Mouse (Mus musculus) olfactory bulb, adult 2 months (tissue): ENCODE results near the gene Sp100. TPM values are rescaled to one million over a fixed set of nuclear protein-coding genes. Genes with fewer than 3 reads are reported as not detected.

Source experiments
- H3K27ac ChIP-seq: fragments of 200-500 bp; 2 replicates; pipeline ENCODE4 v1.5.1; 2012; ENCODE audit warnings: low read depth, low read length; ENCODE audit not compliant: insufficient read depth
- H3K4me1 ChIP-seq: fragments of 200-500 bp; 2 replicates; pipeline ENCODE4 v1.6.1; 2012; ENCODE audit warnings: low read length; ENCODE audit not compliant: control insufficient read depth, insufficient read depth
- H3K4me3 ChIP-seq: fragments of 200-500 bp; 2 replicates; pipeline ENCODE4 v1.5.1; 2012; ENCODE audit warnings: mild to moderate bottlenecking, low read depth, low read length, moderate library complexity; ENCODE audit not compliant: insufficient read depth
- CTCF ChIP-seq: fragments of 200-500 bp; IDR thresholded peaks from 2 replicates; pipeline ENCODE4 v1.5.1; 2012; ENCODE audit warnings: low read depth, mild to moderate bottlenecking, low read length, moderate library complexity; ENCODE audit not compliant: insufficient read depth
- POLR2A ChIP-seq: fragments of 200-500 bp; IDR thresholded peaks from 2 replicates; pipeline ENCODE4 v1.6.1; 2012; ENCODE audit warnings: mild to moderate bottlenecking, low read depth, low read length, moderate library complexity; ENCODE audit not compliant: insufficient read depth
- WGBS: fragments of 180-500 bp; shearing (Covaris S2); methylation state at CpG from one replicate; pipeline ENCODE4 v1.1.7; 2018; 5-methylcytosine and 5-hydroxymethylcytosine counted together
- polyA plus RNA-seq: library from polyadenylated mRNA; stranded (reverse); fragments of >200 nt; gene quantifications from 2 replicates; pipeline ENCODE4 v1.2.4, GENCODE M21; 2012; ENCODE audit warnings: low replicate concordance; ENCODE audit not compliant: missing spikeins, insufficient read depth, insufficient read length

The Sp100 gene
- polyA plus RNA-seq, 1 experiment, result not detected

DNA sequence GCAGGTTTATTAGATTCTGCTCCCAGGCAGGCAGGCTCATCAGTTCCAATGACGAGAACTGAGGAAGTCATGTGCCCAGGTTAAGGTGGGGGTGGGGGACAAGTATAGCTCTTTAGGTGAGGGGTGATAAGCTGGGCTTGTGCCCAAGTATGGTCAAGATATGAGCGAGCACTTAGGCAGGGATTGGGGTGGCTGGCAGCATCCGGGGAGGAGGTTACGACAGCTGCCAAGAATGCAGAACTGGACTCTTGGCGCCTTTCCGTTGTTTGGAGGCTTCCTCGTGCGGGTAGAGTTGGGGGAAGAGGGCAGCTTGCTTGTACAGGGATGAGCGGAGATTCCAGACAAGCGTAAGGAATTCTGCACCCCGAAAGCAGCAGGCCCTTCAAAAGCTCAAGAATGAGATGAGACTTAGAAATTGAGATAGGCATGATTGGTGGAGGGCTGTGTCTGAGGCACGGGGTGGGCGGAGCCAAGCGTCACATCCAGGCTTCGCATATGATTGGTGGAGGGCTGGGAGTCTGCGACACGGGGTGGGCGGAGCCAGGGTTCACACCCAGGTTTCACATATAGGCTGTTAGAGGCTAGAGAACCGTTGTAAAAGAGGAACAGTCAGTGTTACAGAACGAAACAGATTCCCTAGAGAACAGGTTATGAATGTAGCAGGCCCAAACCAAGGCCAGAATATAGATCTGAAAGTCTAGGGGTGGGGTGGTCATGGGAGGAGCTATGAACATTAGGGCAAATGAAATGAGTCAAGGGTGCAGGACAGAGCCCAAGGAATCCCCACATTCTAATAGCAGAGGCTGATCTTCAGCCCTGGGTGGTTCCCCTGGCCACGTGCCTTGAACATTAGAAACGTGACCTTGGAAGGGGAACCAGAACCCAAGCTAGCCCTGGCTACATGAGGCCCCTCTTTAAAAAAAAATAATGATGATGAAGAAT is 53.7 kb downstream of the Sp100 start:
- 22% methylated on average over 22 of the region's 22 CpGs for WGBS
- H3K4me1 ChIP-seq, result peaks cover 5% of the 10 kb centered on the region
- TF ChIP-seq POLR2A, result no peak
- no peak for TF ChIP-seq CTCF
- peak overlapping the region; percentile 31 for H3K4me3 ChIP-seq
- no peak overlapping the region for H3K27ac ChIP-seq

DNA sequence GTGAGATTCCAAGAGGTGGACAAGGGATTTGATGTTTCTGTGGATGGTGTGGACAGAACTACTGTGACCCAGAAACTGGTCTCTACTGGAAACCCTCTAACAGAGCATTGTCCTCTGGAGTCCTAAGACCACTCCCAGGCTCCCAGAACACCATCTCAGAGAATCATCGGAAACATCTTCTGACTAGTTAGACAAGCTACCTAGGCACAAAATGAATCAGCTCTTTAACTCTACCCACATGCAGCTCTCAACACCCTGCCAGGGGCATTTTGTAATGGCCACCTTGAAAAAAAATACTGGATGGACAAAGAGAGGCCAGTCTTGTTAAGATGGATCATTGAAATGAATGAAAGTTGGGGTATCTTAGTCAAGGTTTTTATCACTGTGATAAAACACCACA is 55.8 kb downstream of the Sp100 start:
- Histone ChIP-seq H3K4me1 (peaks cover 5% of the 10 kb centered on the region), H3K27ac (no peak overlapping the region), H3K4me3 (no peak overlapping the region)
- 100% methylated on average over 1 of the region's 1 CpGs for WGBS
- TF ChIP-seq POLR2A (no peak), CTCF (no peak)

DNA sequence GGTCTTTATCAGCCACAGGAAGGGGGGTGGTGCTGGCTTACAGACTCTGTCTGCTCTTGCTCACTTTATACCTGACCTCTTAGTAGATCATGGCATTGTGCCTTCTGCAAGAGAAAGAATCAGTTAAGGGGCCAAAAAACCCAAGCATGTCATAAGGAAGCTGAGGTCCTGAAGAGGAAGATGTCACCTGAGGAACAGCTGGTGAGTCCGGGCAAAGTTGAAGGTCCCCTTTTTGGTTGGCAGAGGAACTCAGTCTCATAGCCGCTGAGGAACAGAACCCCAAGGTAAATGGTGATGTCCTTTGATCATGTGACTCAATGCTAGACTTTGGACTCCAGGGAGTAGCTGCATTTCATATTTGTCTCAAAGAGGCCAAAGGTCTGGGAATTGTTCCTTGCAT is 57.0 kb downstream of the Sp100 start:
- no peak for TF ChIP-seq CTCF
- no peak overlapping the region for H3K4me3 ChIP-seq
- no peak overlapping the region for H3K27ac ChIP-seq
- peaks cover 5% of the 10 kb centered on the region for H3K4me1 ChIP-seq
- 85% methylated on average over 2 of the region's 2 CpGs for WGBS

DNA sequence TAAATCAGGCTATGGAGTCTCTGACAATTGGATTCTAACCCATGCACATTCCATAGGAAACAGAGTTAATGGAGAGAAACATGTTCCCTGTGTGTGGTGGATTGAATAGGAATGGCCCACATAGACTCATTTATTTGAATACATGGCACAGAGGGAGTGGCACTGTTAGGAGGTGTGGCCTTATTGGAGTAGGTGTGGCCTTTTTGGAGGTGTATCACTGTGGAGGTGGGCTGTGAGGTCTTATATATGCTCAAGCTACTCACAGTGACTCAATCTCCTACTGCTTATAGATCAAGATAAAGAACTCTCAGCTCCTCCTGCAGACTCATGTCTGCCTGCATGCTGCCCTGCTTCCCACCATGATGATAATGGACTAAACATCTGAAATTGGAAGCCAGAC is 64.7 kb downstream of the Sp100 start:
- Histone ChIP-seq H3K27ac (no peak overlapping the region), H3K4me1 (no peaks in the 10 kb centered on the region), H3K4me3 (no peak overlapping the region)
- no peak for TF ChIP-seq CTCF
- no peak for TF ChIP-seq POLR2A

DNA sequence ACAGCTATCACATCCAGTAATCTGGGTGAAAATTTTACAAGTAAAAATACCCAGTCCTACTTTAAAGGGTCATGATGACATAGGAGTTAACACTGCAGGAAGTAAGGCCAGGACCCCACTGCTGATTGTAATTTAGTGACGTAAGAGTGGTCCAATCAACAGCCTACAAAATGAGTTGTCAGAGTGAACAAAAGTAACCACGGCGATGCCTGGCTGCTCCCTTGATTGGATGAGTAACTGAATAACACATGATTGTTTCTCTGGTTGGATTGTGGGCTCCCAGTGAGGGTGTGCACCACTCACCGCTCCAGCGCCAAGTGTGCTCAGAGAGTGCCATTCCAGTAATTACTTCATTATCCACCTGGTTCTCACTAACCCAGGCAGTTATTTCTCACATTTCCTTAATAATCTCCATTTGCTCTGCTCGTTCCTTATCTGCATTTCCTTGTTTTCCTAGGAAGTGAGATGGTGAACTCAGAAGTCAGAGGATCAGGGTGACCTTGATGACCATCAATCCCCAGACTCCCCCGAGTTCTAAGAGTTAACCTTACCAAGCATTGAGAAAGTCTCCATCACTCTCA is 66.7 kb downstream of the Sp100 start:
- Histone ChIP-seq H3K4me1 (peaks cover 5% of the 10 kb centered on the region; the same call in 1 of the 2 replicates), H3K27ac (no peak overlapping the region), H3K4me3 (no peak overlapping the region)
- TF ChIP-seq POLR2A (no peak), CTCF (no peak)
- WGBS, result 35% methylated on average over 7 of the region's 7 CpGs

DNA sequence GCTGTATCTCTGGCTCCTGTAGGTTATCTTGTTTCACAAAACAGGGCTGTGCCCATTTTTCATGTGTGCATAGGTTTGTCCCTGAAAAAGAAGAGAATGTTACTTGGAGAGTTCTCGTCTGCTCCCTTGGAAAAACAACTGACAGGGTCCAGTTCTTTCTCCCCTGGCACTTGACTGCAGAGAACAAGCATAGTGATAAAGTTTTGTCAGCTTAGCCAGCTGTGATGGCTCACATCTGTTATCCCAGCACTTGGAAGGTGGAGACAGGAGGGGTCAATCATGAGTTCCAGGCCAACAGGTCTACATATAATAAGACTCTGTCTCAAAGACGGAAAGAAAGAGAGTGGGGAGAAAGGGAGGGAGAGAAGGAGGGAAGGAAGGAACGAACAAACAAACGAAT is 69.3 kb downstream of the Sp100 start:
- Histone ChIP-seq H3K27ac (no peak overlapping the region), H3K4me3 (no peak overlapping the region), H3K4me1 (peaks cover 5% of the 10 kb centered on the region; the same call in 1 of the 2 replicates)
- WGBS, result 89% methylated on average over 4 of the region's 4 CpGs
- no peak for TF ChIP-seq POLR2A
- no peak for TF ChIP-seq CTCF

DNA sequence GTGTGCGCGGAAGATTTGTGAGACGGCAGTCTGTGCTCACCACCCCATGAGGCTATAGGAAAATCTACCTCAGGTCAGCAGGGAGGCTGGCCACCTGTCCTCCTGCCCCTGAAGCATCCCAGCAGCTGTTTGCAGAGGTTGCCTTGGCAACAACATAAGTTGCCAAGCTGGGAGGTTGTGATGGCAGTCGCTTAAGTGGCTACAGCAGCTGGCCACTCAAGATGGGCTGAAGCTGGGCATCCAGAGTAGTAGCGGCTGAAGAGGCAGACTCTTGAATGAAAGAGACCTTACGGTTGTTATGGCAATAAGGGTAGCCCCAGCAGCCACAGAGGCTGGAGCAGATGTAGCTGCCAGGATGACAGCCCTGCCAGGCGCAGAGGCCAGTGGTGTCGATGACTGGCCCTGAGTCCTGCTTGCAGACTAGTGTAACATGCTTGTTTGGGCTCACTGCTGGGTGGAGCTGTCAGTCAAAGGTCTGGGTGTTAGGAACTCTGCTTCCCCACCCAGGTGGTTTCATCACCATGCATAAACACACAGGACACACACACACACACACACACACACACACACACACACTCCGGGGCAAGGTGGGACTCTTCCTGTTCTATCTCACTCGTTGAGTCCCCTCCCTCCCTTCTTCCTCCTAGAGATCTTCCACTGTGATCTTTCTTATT is 70.6 kb downstream of the Sp100 start:
- WGBS, result 64% methylated on average over 10 of the region's 10 CpGs
- Histone ChIP-seq H3K27ac (no peak overlapping the region), H3K4me1 (peaks cover 5% of the 10 kb centered on the region; the same call in 1 of the 2 replicates), H3K4me3 (no peak overlapping the region)
- TF ChIP-seq POLR2A (no peak), CTCF (no peak)

DNA sequence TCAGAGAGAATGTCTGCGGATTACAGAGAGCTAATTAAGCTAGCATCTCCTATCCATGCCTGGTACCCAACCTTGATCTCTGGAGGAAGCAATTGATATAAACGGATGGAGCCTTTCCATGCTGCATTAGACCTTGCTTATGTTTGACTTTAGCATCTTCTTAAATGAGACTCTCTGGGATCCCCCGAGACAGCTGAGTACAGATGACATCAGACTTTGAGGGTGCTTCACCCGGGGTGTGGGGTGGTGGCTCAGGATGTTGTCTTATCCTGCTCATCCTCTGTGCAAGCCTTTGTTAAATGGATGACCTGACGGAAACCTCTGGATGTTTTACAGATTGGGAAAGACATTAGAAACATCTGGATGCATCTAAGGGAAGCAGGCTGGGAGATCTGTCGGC is 80.7 kb downstream of the Sp100 start:
- Histone ChIP-seq H3K4me1 (no peaks in the 10 kb centered on the region), H3K27ac (no peak overlapping the region), H3K4me3 (no peak overlapping the region)
- 85% methylated on average over 6 of the region's 6 CpGs for WGBS
- no peak for TF ChIP-seq CTCF
- no peak for TF ChIP-seq POLR2A

DNA sequence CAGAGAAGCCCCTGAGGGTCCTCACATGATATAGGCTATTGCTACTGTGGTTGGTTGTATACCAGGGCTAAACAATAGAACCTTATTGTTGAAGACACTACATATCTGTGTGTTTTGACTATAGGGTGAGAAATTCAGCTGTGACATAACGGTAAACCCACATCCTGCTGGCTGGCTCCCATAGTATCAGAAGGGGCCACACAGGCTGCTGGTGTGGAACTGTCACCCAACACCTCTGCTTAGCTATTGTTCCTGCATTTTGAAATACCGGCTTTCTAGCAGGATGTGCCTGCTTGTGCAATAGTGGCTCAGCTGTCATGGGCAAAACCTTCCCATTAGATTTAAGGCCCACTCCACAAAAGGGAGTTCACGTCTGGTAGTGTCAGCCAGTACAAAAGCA is 82.8 kb downstream of the Sp100 start:
- Histone ChIP-seq H3K27ac (no peak overlapping the region), H3K4me1 (no peaks in the 10 kb centered on the region), H3K4me3 (no peak overlapping the region)
- 86% methylated on average over 3 of the region's 3 CpGs for WGBS
- TF ChIP-seq CTCF (no peak), POLR2A (no peak)
